Mouse (Mus musculus): ENCODE results near the gene Atoh8. TPM values are rescaled to one million over a fixed set of nuclear protein-coding genes. Genes with fewer than 3 reads are reported as not detected.
A peak's percentile ranks its signal among the peaks of the same experiment; 100 is the strongest.

Atoh8 gene
- polyA plus RNA-seq, 1 experiment from 2014 or later = 6.1 TPM

- Histone ChIP-seq H3K4me2 (no peak overlapping the region), H3K27me3 (ENCODE audit: control insufficient read depth, insufficient read depth, low read length) (no peaks in the 10 kb centered on the region), H3K27ac (ENCODE audit: low read depth, low read length) (no peak overlapping the region), H3K9me3 (ENCODE audit: control insufficient read depth, low read length) (no peaks in the 10 kb centered on the region), H3K9ac (ENCODE audit: low read length) (no peak overlapping the region), H3K4me1 (ENCODE audit: control insufficient read depth, insufficient read depth, low read length) (peaks cover 14% of the 10 kb centered on the region), H3K36me3 (ENCODE audit: control insufficient read depth, insufficient read depth, low read length) (no peaks in the 10 kb centered on the region), H3K4me3 (ENCODE audit: low read depth, low read length) (no peak overlapping the region)
- 81% methylated on average over 3 of the region's 3 CpGs for WGBS
- DNase-seq (ENCODE audit: low spot score, missing footprints) (no peak), ATAC-seq (ENCODE audit: low FRiP score) (no peak)
These were observed 9.7 kb downstream of the Atoh8 start for GRCm38 (mm10) chr6:72225686-72226085.

- peaks cover 18% of the 10 kb centered on the region for H3K4me1 ChIP-seq (ENCODE audit: control insufficient read depth, insufficient read depth, low read length)
- no peaks in the 10 kb centered on the region for H3K9me3 ChIP-seq (ENCODE audit: control insufficient read depth, low read length)
- DNase-seq (ENCODE audit: low spot score, missing footprints) (no peak), ATAC-seq (ENCODE audit: low FRiP score) (no peak)
- no peak overlapping the region for H3K4me3 ChIP-seq (ENCODE audit: low read depth, low read length)
- H3K27me3 ChIP-seq (ENCODE audit: control insufficient read depth, insufficient read depth, low read length) = peaks cover 3% of the 10 kb centered on the region; the same call in 1 of the 2 replicates
- 77% methylated on average over 6 of the region's 6 CpGs for WGBS
- H3K4me2 ChIP-seq = no peak overlapping the region
- H3K9ac ChIP-seq (ENCODE audit: low read length) = no peak overlapping the region
- no peaks in the 10 kb centered on the region for H3K36me3 ChIP-seq (ENCODE audit: control insufficient read depth, insufficient read depth, low read length)
- no peak overlapping the region for H3K27ac ChIP-seq (ENCODE audit: low read depth, low read length)
These were observed 11.5 kb downstream of the Atoh8 start for GRCm38 (mm10) chr6:72223892-72224291.

GRCm38 (mm10) chr6:72222876-72223275 lies 12.5 kb downstream of the Atoh8 start:
- no peak overlapping the region for H3K4me3 ChIP-seq (ENCODE audit: low read depth, low read length)
- no peak overlapping the region for H3K27ac ChIP-seq (ENCODE audit: low read depth, low read length)
- ATAC-seq (ENCODE audit: low FRiP score) (no peak), DNase-seq (ENCODE audit: low spot score, missing footprints) (no peak)
- H3K4me1 ChIP-seq (ENCODE audit: control insufficient read depth, insufficient read depth, low read length) = peaks cover 28% of the 10 kb centered on the region
- no peaks in the 10 kb centered on the region for H3K9me3 ChIP-seq (ENCODE audit: control insufficient read depth, low read length)
- peaks cover 5% of the 10 kb centered on the region; the same call in 1 of the 2 replicates for H3K27me3 ChIP-seq (ENCODE audit: control insufficient read depth, insufficient read depth, low read length)
- no peaks in the 10 kb centered on the region for H3K36me3 ChIP-seq (ENCODE audit: control insufficient read depth, insufficient read depth, low read length)
- H3K4me2 ChIP-seq = no peak overlapping the region
- no peak overlapping the region for H3K9ac ChIP-seq (ENCODE audit: low read length)
- 66% methylated on average over 6 of the region's 6 CpGs for WGBS

GRCm38 (mm10) chr6:72222271-72222724 lies 13.1 kb downstream of the Atoh8 start:
- no peak for DNase-seq (ENCODE audit: low spot score, missing footprints)
- Histone ChIP-seq H3K4me1 (ENCODE audit: control insufficient read depth, insufficient read depth, low read length) (peaks cover 32% of the 10 kb centered on the region), H3K4me2 (no peak overlapping the region; the same call in 1 of the 2 replicates), H3K36me3 (ENCODE audit: control insufficient read depth, insufficient read depth, low read length) (no peaks in the 10 kb centered on the region), H3K9me3 (ENCODE audit: control insufficient read depth, low read length) (no peaks in the 10 kb centered on the region), H3K4me3 (ENCODE audit: low read depth, low read length) (no peak overlapping the region), H3K9ac (ENCODE audit: low read length) (0 out of 2 replicates have a peak overlapping the region, but pooled peaks have one; percentile 18), H3K27me3 (ENCODE audit: control insufficient read depth, insufficient read depth, low read length) (peaks cover 5% of the 10 kb centered on the region; the same call in 1 of the 2 replicates), H3K27ac (ENCODE audit: low read depth, low read length) (no peak overlapping the region)
- peak; percentile 51 for ATAC-seq (ENCODE audit: low FRiP score)
- 2% methylated on average over 11 of the region's 11 CpGs for WGBS

GRCm38 (mm10) chr6:72221271-72221670 lies 14.1 kb downstream of the Atoh8 start:
- ATAC-seq (ENCODE audit: low FRiP score) (no peak), DNase-seq (ENCODE audit: low spot score, missing footprints) (no peak)
- no peaks in the 10 kb centered on the region for H3K9me3 ChIP-seq (ENCODE audit: control insufficient read depth, low read length)
- H3K4me3 ChIP-seq (ENCODE audit: low read depth, low read length) = no peak overlapping the region
- H3K4me1 ChIP-seq (ENCODE audit: control insufficient read depth, insufficient read depth, low read length) = peaks cover 41% of the 10 kb centered on the region
- H3K4me2 ChIP-seq = no peak overlapping the region
- H3K27ac ChIP-seq (ENCODE audit: low read depth, low read length) = no peak overlapping the region
- 49% methylated on average over 6 of the region's 6 CpGs for WGBS
- H3K9ac ChIP-seq (ENCODE audit: low read length) = no peak overlapping the region
- H3K36me3 ChIP-seq (ENCODE audit: control insufficient read depth, insufficient read depth, low read length) = no peaks in the 10 kb centered on the region
- H3K27me3 ChIP-seq (ENCODE audit: control insufficient read depth, insufficient read depth, low read length) = peaks cover 5% of the 10 kb centered on the region; the same call in 1 of the 2 replicates

- Histone ChIP-seq H3K27ac (ENCODE audit: low read depth, low read length) (no peak overlapping the region), H3K4me2 (no peak overlapping the region), H3K36me3 (ENCODE audit: control insufficient read depth, insufficient read depth, low read length) (no peaks in the 10 kb centered on the region), H3K4me3 (ENCODE audit: low read depth, low read length) (no peak overlapping the region), H3K4me1 (ENCODE audit: control insufficient read depth, insufficient read depth, low read length) (peaks cover 57% of the 10 kb centered on the region), H3K9ac (ENCODE audit: low read length) (no peak overlapping the region), H3K27me3 (ENCODE audit: control insufficient read depth, insufficient read depth, low read length) (peaks cover 5% of the 10 kb centered on the region; the same call in 1 of the 2 replicates), H3K9me3 (ENCODE audit: control insufficient read depth, low read length) (no peaks in the 10 kb centered on the region)
- WGBS = 78% methylated on average over 5 of the region's 5 CpGs
- DNase-seq (ENCODE audit: low spot score, missing footprints) = no peak
- ATAC-seq (ENCODE audit: low FRiP score) = no peak
These were observed 15.8 kb downstream of the Atoh8 start for GRCm38 (mm10) chr6:72219549-72219948.

GRCm38 (mm10) chr6:72218281-72218680 lies 17.1 kb downstream of the Atoh8 start:
- DNase-seq (ENCODE audit: low spot score, missing footprints) (no peak), ATAC-seq (ENCODE audit: low FRiP score) (no peak)
- no peaks in the 10 kb centered on the region for H3K36me3 ChIP-seq (ENCODE audit: control insufficient read depth, insufficient read depth, low read length)
- no peak overlapping the region for H3K27ac ChIP-seq (ENCODE audit: low read depth, low read length)
- H3K9ac ChIP-seq (ENCODE audit: low read length) = no peak overlapping the region
- peaks cover 57% of the 10 kb centered on the region for H3K4me1 ChIP-seq (ENCODE audit: control insufficient read depth, insufficient read depth, low read length)
- H3K4me3 ChIP-seq (ENCODE audit: low read depth, low read length) = no peak overlapping the region
- peaks cover 5% of the 10 kb centered on the region; the same call in 1 of the 2 replicates for H3K27me3 ChIP-seq (ENCODE audit: control insufficient read depth, insufficient read depth, low read length)
- H3K9me3 ChIP-seq (ENCODE audit: control insufficient read depth, low read length) = no peaks in the 10 kb centered on the region
- H3K4me2 ChIP-seq = no peak overlapping the region
- WGBS = 67% methylated on average over 4 of the region's 4 CpGs

GRCm38 (mm10) chr6:72217415-72217784 lies 18.0 kb downstream of the Atoh8 start:
- Histone ChIP-seq H3K27me3 (ENCODE audit: control insufficient read depth, insufficient read depth, low read length) (peaks cover 5% of the 10 kb centered on the region; the same call in 1 of the 2 replicates), H3K4me1 (ENCODE audit: control insufficient read depth, insufficient read depth, low read length) (peaks cover 51% of the 10 kb centered on the region), H3K9me3 (ENCODE audit: control insufficient read depth, low read length) (no peaks in the 10 kb centered on the region), H3K9ac (ENCODE audit: low read length) (peak overlapping the region; percentile 41; the same call in 1 of the 2 replicates), H3K4me2 (peak overlapping the region; percentile 37), H3K27ac (ENCODE audit: low read depth, low read length) (peak overlapping the region; percentile 70), H3K4me3 (ENCODE audit: low read depth, low read length) (no peak overlapping the region), H3K36me3 (ENCODE audit: control insufficient read depth, insufficient read depth, low read length) (no peaks in the 10 kb centered on the region)
- ATAC-seq (ENCODE audit: low FRiP score) (peak; percentile 14; the same call in 1 of the 2 replicates), DNase-seq (ENCODE audit: low spot score, missing footprints) (no peak)
- WGBS = 70% methylated on average over 6 of the region's 6 CpGs

GRCm38 (mm10) chr6:72216681-72217414 lies 18.5 kb downstream of the Atoh8 start:
- H3K27ac ChIP-seq (ENCODE audit: low read depth, low read length) = peak overlapping the region; percentile 70
- H3K4me3 ChIP-seq (ENCODE audit: low read depth, low read length) = 0 out of 2 replicates have a peak overlapping the region, but pooled peaks have one; percentile 4
- peak; percentile 98 for DNase-seq (ENCODE audit: low spot score, missing footprints)
- ATAC-seq (ENCODE audit: low FRiP score) = peak; percentile 91
- H3K36me3 ChIP-seq (ENCODE audit: control insufficient read depth, insufficient read depth, low read length) = no peaks in the 10 kb centered on the region
- peaks cover 5% of the 10 kb centered on the region; the same call in 1 of the 2 replicates for H3K27me3 ChIP-seq (ENCODE audit: control insufficient read depth, insufficient read depth, low read length)
- peak overlapping the region; percentile 41; the same call in 1 of the 2 replicates for H3K9ac ChIP-seq (ENCODE audit: low read length)
- 2% methylated on average over 33 of the region's 33 CpGs for WGBS
- H3K4me1 ChIP-seq (ENCODE audit: control insufficient read depth, insufficient read depth, low read length) = peaks cover 46% of the 10 kb centered on the region
- H3K4me2 ChIP-seq = peak overlapping the region; percentile 37
- H3K9me3 ChIP-seq (ENCODE audit: control insufficient read depth, low read length) = no peaks in the 10 kb centered on the region

Measured in midbrain, embryonic 11.5 days (tissue).